Mouse (Mus musculus) lung, embryonic 14.5 days (tissue): ENCODE measurements around the gene Zbed3. TPM values are rescaled to one million over a fixed set of nuclear protein-coding genes. Genes with fewer than 3 reads are reported as not detected.

Experiments used
- ATAC-seq: fragments of 200-750 bp; cut with Nextera tagmentation; 2 replicates; pipeline ENCODE4 v1.8.0; 2017; ENCODE audit warnings: mild to moderate bottlenecking, moderate TSS enrichment, moderate library complexity; ENCODE audit not compliant: insufficient read depth
- DNase-seq: peaks from one replicate; pipeline ENCODE4 v3.0.0-alpha.2; 2015
- H3K27ac ChIP-seq: fragments of 300-500 bp; sonication (generic); 2 replicates; pipeline ENCODE4 v1.5.1; 2014; ENCODE audit warnings: low read depth, mild to moderate bottlenecking, moderate library complexity
- H3K27me3 ChIP-seq: fragments of 300-500 bp; sonication (generic); 2 replicates; pipeline ENCODE4 v1.6.1; 2014; ENCODE audit warnings: low read length, control low read depth; ENCODE audit not compliant: insufficient read depth
- H3K36me3 ChIP-seq: fragments of 300-500 bp; sonication (generic); 2 replicates; pipeline ENCODE4 v1.6.1; 2014; ENCODE audit warnings: control low read depth; ENCODE audit not compliant: insufficient read depth
- H3K4me1 ChIP-seq: fragments of 300-500 bp; sonication (generic); 2 replicates; pipeline ENCODE4 v1.6.1; 2014; ENCODE audit warnings: antibody characterized with exemption, control low read depth; ENCODE audit not compliant: insufficient read depth
- H3K4me2 ChIP-seq: fragments of 300-500 bp; sonication (generic); 2 replicates; pipeline ENCODE4 v1.6.1; 2014; ENCODE audit warnings: mild to moderate bottlenecking
- H3K4me3 ChIP-seq: fragments of 300-500 bp; sonication (generic); 2 replicates; pipeline ENCODE4 v1.5.1; 2014; ENCODE audit warnings: low read depth, low read length
- H3K9ac ChIP-seq: fragments of 300-500 bp; sonication (generic); 2 replicates; pipeline ENCODE4 v1.6.1; 2014
- H3K9me3 ChIP-seq: fragments of 300-500 bp; sonication (generic); 2 replicates; pipeline ENCODE4 v1.6.1; 2016; ENCODE audit warnings: low read depth, low read length, control low read depth
- CTCF ChIP-seq: IDR thresholded peaks from 2 replicates; pipeline ENCODE4 v1.5.1; 2016; ENCODE audit warnings: antibody characterized with exemption, low read depth
- WGBS: fragments of 180-500 bp; shearing (Covaris S2); extraction: QIAGEN DNeasy Blood & Tissue Kit; methylation state at CpG from one replicate; pipeline ENCODE4 v1.1.7; 2014; 5-methylcytosine and 5-hydroxymethylcytosine counted together
- polyA plus RNA-seq: library from polyadenylated mRNA; unstranded; fragments of >200 nt; fragmentation: Nextera tagmentation; extraction: Ambion mirVana; gene quantifications from 2 replicates; pipeline ENCODE4 v1.2.1, GENCODE M21; 2014

Zbed3 gene
- polyA plus RNA-seq, 1 experiment from 2014 or later: 74.9 TPM

GRCm38 (mm10) chr13:95306596-95306995 lies 16.8 kb upstream of the Zbed3 start:
- H3K27me3 ChIP-seq: no peaks in the 10 kb centered on the region
- no peaks in the 10 kb centered on the region for H3K36me3 ChIP-seq
- no peak for DNase-seq
- TF ChIP-seq CTCF: no peak
- H3K4me3 ChIP-seq: no peak overlapping the region
- H3K9ac ChIP-seq: no peak overlapping the region
- 60% methylated on average over 4 of the region's 4 CpGs for WGBS
- H3K27ac ChIP-seq: no peak overlapping the region
- no peaks in the 10 kb centered on the region for H3K9me3 ChIP-seq
- no peak for ATAC-seq
- no peaks in the 10 kb centered on the region for H3K4me1 ChIP-seq
- H3K4me2 ChIP-seq: no peak overlapping the region

GRCm38 (mm10) chr13:95307100-95307655 lies 16.2 kb upstream of the Zbed3 start:
- TF ChIP-seq CTCF: peak; percentile 9; the same call in 1 of the 2 replicates
- H3K27me3 ChIP-seq: no peaks in the 10 kb centered on the region
- 49% methylated on average over 8 of the region's 8 CpGs for WGBS
- no peak for ATAC-seq
- no peak overlapping the region for H3K4me2 ChIP-seq
- no peak overlapping the region for H3K4me3 ChIP-seq
- H3K9me3 ChIP-seq: no peaks in the 10 kb centered on the region
- H3K36me3 ChIP-seq: no peaks in the 10 kb centered on the region
- no peaks in the 10 kb centered on the region for H3K4me1 ChIP-seq
- no peak overlapping the region for H3K9ac ChIP-seq
- no peak for DNase-seq
- H3K27ac ChIP-seq: no peak overlapping the region

- no peaks in the 10 kb centered on the region for H3K4me1 ChIP-seq
- no peak for DNase-seq
- H3K9me3 ChIP-seq: no peaks in the 10 kb centered on the region
- H3K9ac ChIP-seq: no peak overlapping the region
- no peak overlapping the region for H3K4me2 ChIP-seq
- H3K27ac ChIP-seq: no peak overlapping the region
- no peaks in the 10 kb centered on the region for H3K27me3 ChIP-seq
- 78% methylated on average over 6 of the region's 6 CpGs for WGBS
- TF ChIP-seq CTCF: no peak
- no peaks in the 10 kb centered on the region for H3K36me3 ChIP-seq
- no peak overlapping the region for H3K4me3 ChIP-seq
- ATAC-seq: no peak
These were observed 11.4 kb upstream of the Zbed3 start for GRCm38 (mm10) chr13:95312016-95312415.

GRCm38 (mm10) chr13:95319153-95319552 lies 4.3 kb upstream of the Zbed3 start:
- H3K9me3 ChIP-seq: no peaks in the 10 kb centered on the region
- no peak overlapping the region for H3K4me3 ChIP-seq
- H3K27ac ChIP-seq: no peak overlapping the region; the same call in 1 of the 2 replicates
- H3K36me3 ChIP-seq: no peaks in the 10 kb centered on the region
- no peak overlapping the region for H3K9ac ChIP-seq
- ATAC-seq: no peak
- no peak for TF ChIP-seq CTCF
- H3K4me1 ChIP-seq: no peaks in the 10 kb centered on the region
- no peak for DNase-seq
- H3K27me3 ChIP-seq: no peaks in the 10 kb centered on the region
- no peak overlapping the region for H3K4me2 ChIP-seq
- 66% methylated on average over 6 of the region's 6 CpGs for WGBS

- Histone ChIP-seq H3K9ac (no peak overlapping the region), H3K4me3 (no peak overlapping the region), H3K27me3 (no peaks in the 10 kb centered on the region), H3K9me3 (no peaks in the 10 kb centered on the region), H3K36me3 (no peaks in the 10 kb centered on the region), H3K27ac (no peak overlapping the region), H3K4me1 (no peaks in the 10 kb centered on the region), H3K4me2 (no peak overlapping the region)
- WGBS: 59% methylated on average over 4 of the region's 4 CpGs
- DNase-seq (no peak), ATAC-seq (no peak)
- no peak for TF ChIP-seq CTCF
These were observed 3.0 kb upstream of the Zbed3 start for GRCm38 (mm10) chr13:95320451-95320850.

- Histone ChIP-seq H3K4me2 (peak overlapping the region; percentile 96), H3K9ac (peak overlapping the region; percentile 99), H3K27ac (peak overlapping the region; percentile 100), H3K9me3 (no peaks in the 10 kb centered on the region), H3K27me3 (no peaks in the 10 kb centered on the region), H3K4me1 (peaks cover 12% of the 10 kb centered on the region; the same call in 1 of the 2 replicates), H3K4me3 (peak overlapping the region; percentile 81), H3K36me3 (peaks cover 8% of the 10 kb centered on the region)
- peak; percentile 62 for TF ChIP-seq CTCF
- 22% methylated on average over 15 of the region's 15 CpGs for WGBS
- DNase-seq (peak; percentile 86), ATAC-seq (peak; percentile 40; the same call in 1 of the 2 replicates)
These were observed 676 bp downstream of the Zbed3 start for GRCm38 (mm10) chr13:95323950-95324625.

- no peak for TF ChIP-seq CTCF
These were observed 1.2 kb downstream of the Zbed3 start for GRCm38 (mm10) chr13:95324626-95325079.

More at GRCm38 (mm10) chr13:95324626-95325079, 1.2 kb downstream of the Zbed3 start:
- H3K4me1 ChIP-seq: peaks cover 12% of the 10 kb centered on the region; the same call in 1 of the 2 replicates
- no peaks in the 10 kb centered on the region for H3K27me3 ChIP-seq
- WGBS: under 1% methylated on average over 22 of the region's 22 CpGs
- peaks cover 9% of the 10 kb centered on the region for H3K36me3 ChIP-seq
- no peak for DNase-seq
- peak; percentile 37; the same call in 1 of the 2 replicates for ATAC-seq
- peak overlapping the region; percentile 100 for H3K27ac ChIP-seq
- H3K9ac ChIP-seq: peak overlapping the region; percentile 99
- H3K4me3 ChIP-seq: peak overlapping the region; percentile 81
- peak overlapping the region; percentile 96 for H3K4me2 ChIP-seq
- no peaks in the 10 kb centered on the region for H3K9me3 ChIP-seq
